Mouse (Mus musculus): Measurements from ENCODE around the gene Rnf222.

GRCm38 (mm10) chr11:68878811-68879210, 9.5 kb upstream of the Rnf222 start:
- TF ChIP-seq CTCF (IDR thresholded peaks at IDR 0.05; ENCODE audit: low read depth) (no peak), EP300 (IDR thresholded peaks at IDR 0.05; ENCODE audit: low read depth) (no peak)
